Mouse (Mus musculus) adrenal gland, postnatal 36 days (tissue): ENCODE measurements around the gene Btbd11. TPM values are rescaled to one million over a fixed set of nuclear protein-coding genes. Genes with fewer than 3 reads are reported as not detected.

Source experiments
- DNase-seq, 2 experiments: peaks; one replicate each; pipeline ENCODE4 v3.0.0; 2021; ENCODE audit warnings: mixed read lengths in 1 of 2
- long read RNA-seq, 2 experiments: library from polyadenylated mRNA; stranded (forward); transcript quantifications; one replicate each; pipeline ENCODE4 v2.0.0; 2021; ENCODE audit warnings: borderline sequencing depth in 2 of 2
- total RNA-seq, 2 experiments: library from RNA; stranded (reverse); gene quantifications; 2 replicates each; pipeline ENCODE4 v1.2.3; 2021

Gene Btbd11
- 1 to 10 TPM; 7.1 to 9.7 TPM for total RNA-seq
- long read RNA-seq, experiment 1, full-length matches to known transcripts = 2 of 5 reads
- long read RNA-seq, experiment 1, partial matches to known transcripts = 0 of 5 reads
- long read RNA-seq, experiment 1, other reads (novel, unspliced or antisense) = 3 of 5 reads
- long read RNA-seq, experiment 2, full-length matches to known transcripts = 2 of 2 reads
- long read RNA-seq, experiment 2, partial matches to known transcripts = 0 of 2 reads
- long read RNA-seq, experiment 2, other reads (novel, unspliced or antisense) = 0 of 2 reads

- peak; percentile 94 to 96 for DNase-seq
Measured at GRCm38 (mm10) chr10:85386605-85387218, at the start of gene Btbd11. TSS of gene Btbd11 (plus strand) at chr10:85386814.

- DNase-seq = no peak
Measured at GRCm38 (mm10) chr10:85338733-85339132, 47.9 kb upstream of the Btbd11 start.

GRCm38 (mm10) chr10:85341867-85342266, 44.7 kb upstream of the Btbd11 start:
- no peak for DNase-seq

GRCm38 (mm10) chr10:85347171-85347570, 39.4 kb upstream of the Btbd11 start:
- DNase-seq = no peak

- no peak for DNase-seq
Measured at GRCm38 (mm10) chr10:85352505-85352904, 34.1 kb upstream of the Btbd11 start.

GRCm38 (mm10) chr10:85354270-85354669, 32.3 kb upstream of the Btbd11 start:
- no peak for DNase-seq

- DNase-seq = no peak
Measured at GRCm38 (mm10) chr10:85359501-85360066, 27.0 kb upstream of the Btbd11 start.

GRCm38 (mm10) chr10:85362766-85363442, 23.7 kb upstream of the Btbd11 start:
- no peak for DNase-seq

- DNase-seq = peak; percentile 3 to 57
Measured at GRCm38 (mm10) chr10:85366876-85367275, 19.7 kb upstream of the Btbd11 start.

GRCm38 (mm10) chr10:85371309-85371708, 15.3 kb upstream of the Btbd11 start:
- DNase-seq = peak in 1 of 2 experiments; percentile 12

- no peak for DNase-seq
Measured at GRCm38 (mm10) chr10:85372108-85372507, 14.5 kb upstream of the Btbd11 start.

- peak; percentile 10 to 12 for DNase-seq
Measured at GRCm38 (mm10) chr10:85378972-85379371, 7.6 kb upstream of the Btbd11 start.

- DNase-seq = no peak
Measured at GRCm38 (mm10) chr10:85382981-85383380, 3.6 kb upstream of the Btbd11 start.

GRCm38 (mm10) chr10:85387219-85388070, 831 bp downstream of the Btbd11 start:
- peak; percentile 78 to 79 for DNase-seq

GRCm38 (mm10) chr10:85388071-85388750, 1.6 kb downstream of the Btbd11 start:
- peak; percentile 27 to 43 for DNase-seq

GRCm38 (mm10) chr10:85388751-85389115, 2.1 kb downstream of the Btbd11 start:
- peak; percentile 41 to 58 for DNase-seq

- no peak for DNase-seq
Measured at GRCm38 (mm10) chr10:85389286-85390139, 2.9 kb downstream of the Btbd11 start.

- no peak for DNase-seq
Measured at GRCm38 (mm10) chr10:85393016-85393415, 6.4 kb downstream of the Btbd11 start.

GRCm38 (mm10) chr10:85394558-85394957, 7.9 kb downstream of the Btbd11 start:
- DNase-seq = no peak

- no peak for DNase-seq
Measured at GRCm38 (mm10) chr10:85411120-85411519, 24.5 kb downstream of the Btbd11 start.
